Mouse (Mus musculus): Measurements from ENCODE around the gene Tnfrsf25.

DNA sequence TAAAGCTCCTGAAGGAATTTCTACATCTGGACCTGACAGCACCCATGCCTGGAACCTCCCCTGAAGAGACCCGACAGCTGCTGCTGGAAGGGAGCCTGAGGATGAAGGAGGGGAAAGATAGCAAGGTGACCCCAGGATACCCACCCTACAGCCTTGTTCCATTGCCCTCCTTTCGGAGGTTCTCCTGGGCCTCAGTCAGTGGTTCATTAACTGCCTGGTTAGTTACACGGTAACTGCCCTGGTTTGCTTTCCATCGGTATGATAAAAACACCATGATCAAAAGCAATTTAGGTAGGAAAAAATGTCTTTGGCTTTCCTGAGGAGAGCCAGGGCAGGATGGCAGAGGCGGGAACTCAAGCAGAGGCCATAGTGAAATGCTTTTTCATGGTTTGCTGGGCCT is 7.1 kb upstream of the Tnfrsf25 start:
- TF ChIP-seq GATA1 (IDR thresholded peaks at IDR 0.05; ENCODE audit: borderline replicate concordance, low read length) (no peak), CTCF (IDR thresholded peaks at IDR 0.05; ENCODE audit: low read depth, low read length) (no peak), TAL1 (conservative IDR thresholded peaks at IDR 0.05; ENCODE audit: low read depth, low read length) (no peak), POLR2AphosphoS5 (IDR thresholded peaks at IDR 0.05; ENCODE audit: insufficient replicate concordance, low read depth, low read length) (no peak), GATA2 (IDR thresholded peaks at IDR 0.05; ENCODE audit: borderline replicate concordance, low read depth, low read length) (no peak)
